Mouse (Mus musculus): ENCODE measurements at regions not wholly inside any gene's neighbourhood (a gene's known extent, or its start where the extent isn't known, plus 50 kb on each side); places are given as distances from the start of the nearest gene placed in this dataset.

DNA sequence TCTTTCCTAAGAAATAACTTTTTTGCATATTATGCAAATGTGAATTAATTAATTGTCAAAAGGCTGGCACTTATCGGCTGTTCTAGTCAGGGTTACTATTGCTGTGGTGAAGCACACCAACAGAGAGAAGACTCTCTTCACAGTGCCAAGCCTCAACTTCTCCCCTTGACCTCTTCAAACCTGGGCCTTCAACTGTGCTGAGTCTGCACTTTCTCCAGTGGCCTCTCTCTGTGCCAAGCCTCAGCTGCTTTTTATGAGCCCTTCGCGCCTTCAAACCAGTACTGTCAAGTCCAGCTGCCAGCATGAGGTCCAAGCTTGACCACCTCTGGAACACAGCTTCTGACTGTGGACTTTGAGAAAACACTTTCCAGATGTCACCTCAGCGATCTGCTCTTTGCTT is 151.2 kb upstream of the Plxnc1 start:
- no peak for TF ChIP-seq CTCF (IDR thresholded peaks at IDR 0.05; ENCODE audit: extremely low read depth, insufficient read depth, insufficient read length, insufficient replicate concordance)
- TF ChIP-seq POLR2A (IDR thresholded peaks at IDR 0.05; ENCODE audit: low read depth, low read length): no peak
